Mouse (Mus musculus) neural tube, embryonic 11.5 days (tissue): ENCODE measurements around the gene Cnot2. TPM values are rescaled to one million over a fixed set of nuclear protein-coding genes. Genes with fewer than 3 reads are reported as not detected.
A peak's percentile ranks its signal among the peaks of the same experiment; 100 is the strongest.
"Not testable (repeated sequence)": the region's sequence is repeated elsewhere in the genome, so short reads cannot be mapped to it uniquely, and the experiment has no call there.

Experiments used
- ATAC-seq: fragments of 200-750 bp; cut with Nextera tagmentation; 2 replicates; pipeline ENCODE4 v1.8.0; 2017; ENCODE audit warnings: moderate number of reproducible peaks, mild to moderate bottlenecking, moderate TSS enrichment, moderate library complexity; ENCODE audit not compliant: insufficient read depth, low FRiP score, low TSS enrichment
- DNase-seq: peaks from one replicate; pipeline ENCODE4 v3.0.0-alpha.2; 2015; ENCODE audit warnings: low spot score
- H3K27ac ChIP-seq: fragments of 300-500 bp; sonication (generic); 2 replicates; pipeline ENCODE4 v1.5.1; 2014; ENCODE audit warnings: low read depth, mild to moderate bottlenecking, low read length
- H3K27me3 ChIP-seq: fragments of 300-500 bp; sonication (generic); 2 replicates; pipeline ENCODE4 v1.6.1; 2014; ENCODE audit warnings: mild to moderate bottlenecking, low read length, mixed read lengths; ENCODE audit not compliant: control insufficient read depth, insufficient read depth
- H3K36me3 ChIP-seq: fragments of 300-500 bp; sonication (generic); 2 replicates; pipeline ENCODE4 v1.6.1; 2014; ENCODE audit warnings: mild to moderate bottlenecking, low read length, moderate library complexity, mixed read lengths; ENCODE audit not compliant: control insufficient read depth, insufficient read depth
- H3K4me1 ChIP-seq: fragments of 300-500 bp; sonication (generic); 2 replicates; pipeline ENCODE4 v1.6.1; 2014; ENCODE audit warnings: low read length, mixed read lengths; ENCODE audit not compliant: control insufficient read depth, insufficient read depth
- H3K4me2 ChIP-seq: fragments of 300-500 bp; sonication (generic); 2 replicates; pipeline ENCODE4 v1.6.1; 2014; ENCODE audit warnings: low read depth, mild to moderate bottlenecking, moderate library complexity
- H3K4me3 ChIP-seq: fragments of 300-500 bp; sonication (generic); 2 replicates; pipeline ENCODE4 v1.5.1; 2014; ENCODE audit warnings: low read depth, low read length
- H3K9ac ChIP-seq: fragments of 300-500 bp; sonication (generic); 2 replicates; pipeline ENCODE4 v1.6.1; 2014; ENCODE audit warnings: mild to moderate bottlenecking, low read length
- H3K9me3 ChIP-seq: fragments of 300-500 bp; sonication (generic); 2 replicates; pipeline ENCODE4 v1.6.1; 2016; ENCODE audit warnings: low read length; ENCODE audit not compliant: control insufficient read depth
- WGBS: fragments of 180-500 bp; shearing (Covaris S2); extraction: QIAGEN DNeasy Blood & Tissue Kit; methylation state at CpG from one replicate; pipeline ENCODE4 v1.1.7; 2014; 5-methylcytosine and 5-hydroxymethylcytosine counted together
- polyA plus RNA-seq: library from polyadenylated mRNA; unstranded; fragments of >200 nt; fragmentation: Nextera tagmentation; extraction: Ambion mirVana; gene quantifications from 2 replicates; pipeline ENCODE4 v1.2.1, GENCODE M21; 2014

Cnot2 gene
- polyA plus RNA-seq = 135 and 141 TPM in 2 replicates

DNA sequence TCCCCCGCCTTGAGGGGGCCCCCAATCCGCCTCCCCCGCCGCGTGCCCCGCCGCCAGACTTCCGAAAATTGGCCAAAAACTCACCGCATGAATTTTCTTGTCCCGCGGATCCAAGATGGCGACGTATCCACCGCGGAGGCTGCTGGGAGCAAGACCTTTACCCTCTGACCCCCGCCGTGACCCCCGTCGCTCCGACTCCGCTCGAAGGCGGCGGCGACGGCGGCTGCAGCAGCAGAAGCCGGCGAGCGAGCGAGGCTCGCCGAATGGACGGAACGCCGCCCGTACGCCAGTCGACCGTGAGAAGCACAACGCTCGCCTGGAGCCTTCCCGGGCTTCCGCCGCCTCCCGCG lies at the start of gene Cnot2:
Gene Cnot2 (minus strand): TSS at position 143 of the 350 bp plus-strand sequence.
- H3K9ac ChIP-seq = peak within 1 kb of the TSS; percentile 96
- H3K4me1 ChIP-seq = peaks cover 12% of the 10 kb centered on the region; the same call in 1 of the 2 replicates
- under 1% methylated on average over 47 of the region's 47 CpGs for WGBS
- no peaks in the 10 kb centered on the region for H3K27me3 ChIP-seq
- H3K27ac ChIP-seq = peak within 1 kb of the TSS; percentile 98
- H3K4me3 ChIP-seq = peak within 1 kb of the TSS; percentile 95
- peak; percentile 84 for ATAC-seq
- H3K9me3 ChIP-seq = no peaks in the 10 kb centered on the region
- peak; percentile 94 for DNase-seq
- H3K36me3 ChIP-seq = no peaks in the 10 kb centered on the region
- H3K4me2 ChIP-seq = peak within 1 kb of the TSS; percentile 65

DNA sequence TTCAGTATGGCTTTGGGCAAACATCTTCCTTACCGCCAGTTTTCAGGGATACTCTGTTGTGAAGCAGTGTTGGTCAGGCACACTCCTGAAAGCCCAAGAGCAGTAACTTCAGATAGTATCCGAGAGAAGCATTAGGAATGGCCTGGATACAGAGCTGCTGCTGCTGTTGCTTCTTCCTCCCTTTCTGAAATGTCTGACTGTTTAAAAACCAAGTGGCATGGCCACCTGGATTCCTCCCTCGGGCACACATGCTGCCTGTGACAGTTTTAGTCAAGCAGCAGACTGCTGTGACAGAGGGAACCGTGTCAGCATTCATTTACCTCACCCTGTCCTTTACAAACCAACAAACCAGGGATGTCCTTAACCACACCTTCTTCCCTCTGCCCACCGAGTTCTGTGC lies 47.6 kb upstream of the Cnot2 start:
- Histone ChIP-seq H3K36me3 (no peaks in the 10 kb centered on the region), H3K4me2 (no peak overlapping the region), H3K9me3 (no peaks in the 10 kb centered on the region), H3K27me3 (no peaks in the 10 kb centered on the region), H3K9ac (no peak overlapping the region), H3K4me1 (no peaks in the 10 kb centered on the region), H3K4me3 (no peak overlapping the region), H3K27ac (no peak overlapping the region)
- DNase-seq = no peak
- ATAC-seq = no peak
- 80% methylated on average over 5 of the region's 5 CpGs for WGBS

DNA sequence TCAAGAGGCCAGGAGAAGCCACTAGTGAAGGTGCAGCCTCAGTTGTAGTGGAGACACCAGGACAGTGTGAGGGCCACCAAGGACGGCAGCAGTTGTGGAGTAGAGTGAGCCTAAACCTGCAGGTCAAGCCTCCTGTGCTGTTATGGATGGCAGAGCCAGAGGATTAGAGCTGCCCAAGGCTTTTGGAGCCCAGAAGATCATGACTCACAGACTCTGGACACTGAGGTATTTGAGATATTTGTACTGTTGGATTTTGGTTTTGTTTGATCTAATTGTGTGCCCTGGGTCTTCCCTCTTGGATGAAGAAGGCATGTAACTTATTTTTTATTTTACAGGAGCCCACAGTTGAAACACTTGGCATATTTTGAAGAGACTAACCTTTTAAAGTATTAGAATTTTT lies 44.7 kb upstream of the Cnot2 start:
- ATAC-seq (no peak), DNase-seq (no peak)
- Histone ChIP-seq H3K4me2 (no peak overlapping the region), H3K4me1 (no peaks in the 10 kb centered on the region), H3K9ac (no peak overlapping the region), H3K4me3 (no peak overlapping the region), H3K36me3 (no peaks in the 10 kb centered on the region), H3K27me3 (no peaks in the 10 kb centered on the region), H3K27ac (no peak overlapping the region), H3K9me3 (no peaks in the 10 kb centered on the region)
- WGBS = 92% methylated on average over 1 of the region's 1 CpGs

DNA sequence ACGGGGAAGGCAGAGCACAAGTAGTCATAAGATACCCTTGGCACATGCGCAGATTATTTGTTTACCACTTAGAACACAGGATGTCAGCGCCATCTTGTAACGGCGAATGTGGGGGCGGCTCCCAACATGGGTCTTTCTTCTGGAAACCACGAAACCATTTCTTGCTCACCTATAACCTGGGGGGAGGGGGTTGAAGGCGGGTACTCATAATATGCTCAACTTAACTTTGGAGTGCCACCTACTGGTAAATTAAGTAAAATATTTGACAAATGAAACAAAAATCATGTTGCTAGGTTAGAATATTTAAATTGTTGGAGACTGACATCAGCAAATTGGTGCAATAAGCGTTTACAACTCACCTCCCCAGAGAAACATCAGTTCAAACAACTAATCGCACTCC lies 31.9 kb upstream of the Cnot2 start:
- H3K27me3 ChIP-seq, H3K36me3 ChIP-seq, H3K9me3 ChIP-seq, H3K4me2 ChIP-seq, H3K4me1 ChIP-seq, H3K27ac ChIP-seq, DNase-seq, ATAC-seq, H3K4me3 ChIP-seq, H3K9ac ChIP-seq: not testable (repeated sequence)
- WGBS = 91% methylated on average over 8 of the region's 10 CpGs

DNA sequence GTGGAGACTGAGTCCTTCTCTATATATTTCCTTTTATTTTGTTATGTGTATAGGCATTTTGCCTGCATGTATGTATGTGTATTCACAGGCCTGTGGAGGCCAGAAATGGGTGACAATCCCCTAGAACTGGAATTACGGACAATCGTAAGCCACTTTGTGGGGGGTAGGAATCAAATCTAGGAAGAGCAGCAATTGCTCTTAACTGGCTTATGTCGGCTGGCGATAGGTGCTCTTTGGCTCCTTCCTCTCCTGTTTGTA lies 23.5 kb upstream of the Cnot2 start:
- ATAC-seq = no peak
- no peaks in the 10 kb centered on the region for H3K36me3 ChIP-seq
- no peaks in the 10 kb centered on the region for H3K27me3 ChIP-seq
- no peak overlapping the region for H3K4me3 ChIP-seq
- no peak overlapping the region for H3K9ac ChIP-seq
- H3K4me1 ChIP-seq = no peaks in the 10 kb centered on the region
- WGBS = 96% methylated on average over 4 of the region's 4 CpGs
- H3K4me2 ChIP-seq = no peak overlapping the region
- H3K27ac ChIP-seq = no peak overlapping the region
- H3K9me3 ChIP-seq = no peaks in the 10 kb centered on the region
- no peak for DNase-seq

DNA sequence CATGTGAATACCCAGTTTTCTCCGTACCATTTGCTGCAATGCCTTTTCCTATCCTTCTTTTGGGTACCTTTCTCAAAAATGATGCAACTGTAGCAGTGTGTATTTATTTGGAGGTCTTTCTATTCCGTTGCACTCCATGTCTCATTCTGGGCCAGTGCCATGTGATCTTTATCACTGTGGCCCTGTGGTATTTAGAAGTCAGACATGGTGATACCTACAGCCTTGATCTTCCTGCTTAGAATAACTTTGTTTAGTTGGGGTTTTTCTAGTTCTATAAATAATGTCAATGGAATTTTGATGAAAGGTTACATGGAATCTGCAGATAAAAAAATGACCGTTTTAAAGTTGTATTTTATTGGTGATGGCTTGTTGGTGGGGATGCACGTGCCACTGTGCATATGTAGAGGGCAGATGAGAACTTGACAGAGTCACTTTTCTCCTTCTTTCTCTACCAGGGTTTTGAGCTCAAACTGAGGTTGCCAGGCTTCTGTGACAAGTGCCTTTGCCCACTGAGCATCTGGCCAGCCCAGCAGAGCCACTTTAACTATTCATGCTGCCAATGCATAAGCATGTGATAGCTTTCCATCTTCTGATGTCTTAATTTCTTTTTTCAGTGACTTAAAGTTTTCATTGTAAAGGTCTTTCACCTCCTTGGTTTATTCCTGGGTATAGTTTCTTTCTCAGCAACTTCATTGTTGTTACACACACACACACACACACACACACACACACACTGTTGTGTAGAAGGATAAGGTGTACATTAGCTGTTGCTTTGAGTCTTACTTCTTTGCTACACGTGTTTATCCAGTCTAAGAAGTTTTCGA lies 23.0 kb upstream of the Cnot2 start:
- Histone ChIP-seq H3K27ac (no peak overlapping the region), H3K9ac (no peak overlapping the region), H3K4me3 (no peak overlapping the region), H3K27me3 (no peaks in the 10 kb centered on the region), H3K4me2 (no peak overlapping the region), H3K36me3 (no peaks in the 10 kb centered on the region), H3K9me3 (no peaks in the 10 kb centered on the region), H3K4me1 (no peaks in the 10 kb centered on the region)
- 90% methylated on average over 6 of the region's 6 CpGs for WGBS
- DNase-seq = no peak
- no peak for ATAC-seq

DNA sequence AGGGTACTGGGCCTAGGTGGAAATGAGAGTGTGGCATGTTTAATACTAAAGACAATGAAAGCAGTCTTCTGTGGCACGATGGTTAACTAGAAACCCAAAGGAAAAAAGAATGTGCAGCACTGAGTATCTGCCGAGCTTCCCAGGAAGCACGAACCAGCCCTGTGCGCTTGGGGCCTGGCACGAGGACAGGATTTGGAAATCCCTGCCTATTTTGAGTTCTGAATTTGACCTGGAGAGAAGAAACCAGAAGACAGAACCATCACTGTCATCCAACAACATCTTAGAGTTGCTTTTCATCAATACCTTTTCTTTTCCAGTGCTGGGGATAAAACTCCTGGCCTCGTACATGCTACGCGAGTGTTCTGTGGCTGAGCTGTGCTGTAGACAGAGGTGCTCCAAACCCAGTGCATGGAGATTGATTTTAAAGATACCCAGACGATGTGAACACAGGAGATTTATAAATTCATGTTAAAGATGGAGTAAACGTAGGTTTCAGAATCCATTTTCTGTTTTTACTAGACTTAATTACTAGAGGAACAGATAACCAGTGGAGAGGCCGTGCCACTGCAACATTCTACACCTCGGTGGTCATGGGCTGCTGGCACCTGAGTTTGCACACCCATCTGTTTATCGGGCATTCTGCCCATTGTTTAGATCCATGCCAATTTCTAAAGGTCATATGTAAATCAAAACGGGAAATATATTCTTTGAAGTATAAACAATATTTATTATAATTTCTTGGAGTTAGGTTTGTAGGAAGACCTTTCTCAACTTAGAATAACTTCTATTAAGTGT lies 17.9 kb upstream of the Cnot2 start:
- no peak overlapping the region for H3K4me2 ChIP-seq
- H3K9ac ChIP-seq = no peak overlapping the region
- no peaks in the 10 kb centered on the region for H3K9me3 ChIP-seq
- no peaks in the 10 kb centered on the region for H3K36me3 ChIP-seq
- H3K4me3 ChIP-seq = no peak overlapping the region
- 92% methylated on average over 14 of the region's 14 CpGs for WGBS
- ATAC-seq (no peak), DNase-seq (no peak)
- H3K27me3 ChIP-seq = no peaks in the 10 kb centered on the region
- no peaks in the 10 kb centered on the region for H3K4me1 ChIP-seq
- H3K27ac ChIP-seq = no peak overlapping the region

DNA sequence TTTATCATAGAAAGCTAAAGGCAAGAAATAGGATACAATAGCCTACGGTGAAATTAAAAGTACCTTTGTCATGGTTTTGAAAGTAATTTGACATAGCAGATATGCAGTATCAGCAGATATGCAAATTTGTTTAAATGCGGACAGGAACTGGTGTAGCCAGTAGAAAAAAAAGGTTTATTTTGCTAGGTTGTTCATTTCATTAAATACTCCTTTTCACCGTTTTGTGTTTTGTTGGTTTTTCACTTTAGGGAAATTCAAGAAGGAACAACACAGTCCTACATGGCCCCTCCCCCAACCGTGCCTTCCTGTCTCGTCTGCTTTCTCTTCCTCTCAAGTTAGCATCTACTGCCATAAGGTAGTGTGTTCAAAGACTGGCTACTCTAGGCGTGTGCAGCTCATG lies 1.4 kb upstream of the Cnot2 start:
- H3K4me3 ChIP-seq = peak overlapping the region; percentile 95; the same call in 1 of the 2 replicates
- no peak for DNase-seq
- H3K4me2 ChIP-seq = peak overlapping the region; percentile 65
- no peak for ATAC-seq
- H3K27ac ChIP-seq = no peak overlapping the region
- H3K9me3 ChIP-seq = no peaks in the 10 kb centered on the region
- H3K9ac ChIP-seq = no peak overlapping the region
- no peaks in the 10 kb centered on the region for H3K36me3 ChIP-seq
- H3K4me1 ChIP-seq = peaks cover 12% of the 10 kb centered on the region; the same call in 1 of the 2 replicates
- no peaks in the 10 kb centered on the region for H3K27me3 ChIP-seq
- WGBS = 31% methylated on average over 6 of the region's 6 CpGs
